In the genomic region with DNA sequence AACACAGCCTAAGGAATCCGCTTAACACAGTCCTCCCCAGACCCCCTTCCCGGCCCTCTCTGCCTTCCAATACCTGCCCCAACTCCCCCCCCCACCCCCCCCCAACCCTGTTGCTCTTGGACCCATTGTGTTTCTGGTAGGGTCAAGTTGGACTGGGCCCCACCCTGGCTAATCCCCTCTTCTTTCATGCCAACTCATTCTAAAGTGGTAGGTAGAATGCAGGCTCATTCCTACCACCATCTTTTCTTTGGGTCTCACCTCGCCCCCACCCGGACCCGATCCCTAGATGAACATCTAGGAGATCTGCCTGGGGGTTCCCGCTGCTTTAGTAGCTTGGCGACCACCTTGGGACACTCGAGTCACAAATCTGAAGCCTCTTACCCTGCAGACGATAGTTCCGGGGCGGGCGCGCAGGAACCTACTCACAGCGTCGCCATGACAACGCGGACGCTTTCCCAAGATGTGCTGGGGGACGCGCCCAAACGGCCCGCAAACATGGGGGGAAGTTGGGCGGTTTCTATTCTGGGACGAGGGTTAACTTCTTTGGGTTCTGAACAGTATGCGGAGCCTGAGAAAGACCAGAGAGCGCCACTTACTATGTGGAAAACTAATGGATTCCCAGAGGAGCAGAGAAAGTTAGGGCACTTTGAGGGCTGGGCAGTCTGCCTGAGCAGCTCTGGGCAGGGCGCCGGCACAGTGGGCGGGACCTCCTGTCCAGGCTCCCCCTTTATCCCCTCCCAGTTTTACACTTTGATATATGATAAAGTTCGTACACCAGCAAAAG, we compare ENCODE assay signal across 8 mouse cellular contexts. TPM values are rescaled to one million over a fixed set of nuclear protein-coding genes. Genes with fewer than 3 reads are reported as not detected.
DNase-seq lines count a peak whose midpoint lies in the region; ATAC-seq and TF ChIP-seq lines count a peak whose summit lies in the region.

Cfap221 (minus strand) TSS at position 437 of the 784 bp plus-strand sequence.

- WGBS in forebrain, postnatal 0 days: 5% methylated on average over 30 of the region's 30 CpGs
- 6% methylated on average over 30 of the region's 30 CpGs for WGBS in hindbrain, embryonic 13.5 days

- no peaks in the 10 kb centered on the region for H3K27me3 ChIP-seq in CH12.LX (replicated peaks)
- H3K27me3 ChIP-seq in forebrain, postnatal 0 days (ENCODE audit: insufficient read depth, low read length): no peaks in the 10 kb centered on the region
- 0 out of 2 replicates have a peak, but pooled peaks cover 2% of the 10 kb centered on the region for H3K27me3 ChIP-seq in hindbrain, embryonic 13.5 days

- peak within 1 kb of the TSS in 1 of 3 experiments; percentile 2 for H3K4me3 ChIP-seq in CH12.LX (replicated peaks in 1 of 3; ENCODE audit: low read depth in 2 of 3, low read length in 2 of 3, poor library complexity in 1 of 3)
- peak within 1 kb of the TSS; percentile 41 for H3K4me3 ChIP-seq in forebrain, postnatal 0 days (ENCODE audit: low read depth, low read length)
- H3K4me3 ChIP-seq in hindbrain, embryonic 13.5 days: peak within 1 kb of the TSS; percentile 36

- no peak for TF ChIP-seq CTCF in CH12.LX (conservative IDR thresholded peaks at IDR 0.05 in 1 of 2, IDR thresholded peaks at IDR 0.05 in 1 of 2; ENCODE audit: low read depth in 2 of 2, low read length in 2 of 2)
- no peak for TF ChIP-seq CTCF in forebrain, postnatal 0 days (IDR thresholded peaks at IDR 0.05; ENCODE audit: low read depth)

- in situ Hi-C loops in CH12.LX (cut with MboI; ENCODE audit: low pct_ligation_motif_present, low pct_unique_long_range_greater_than_20kb, low sequenced_read_pairs): no loop called here

- TF ChIP-seq RAD21 in CH12.LX (IDR thresholded peaks at IDR 0.05; ENCODE audit: low read depth, low read length): no peak

- TF ChIP-seq POLR2A in CH12.LX (IDR thresholded peaks at IDR 0.05; ENCODE audit: low read depth, low read length): no peak

- no peaks in the 10 kb centered on the region for H3K79me2 ChIP-seq in CH12.LX (replicated peaks; ENCODE audit: control insufficient read depth, extremely low read depth, insufficient read depth, poor library complexity, severe bottlenecking)

- H3K27ac ChIP-seq in CH12.LX (ENCODE audit: insufficient read depth, low read depth): no peak within 1 kb of the TSS
- no peak within 1 kb of the TSS for H3K27ac ChIP-seq in forebrain, postnatal 0 days (ENCODE audit: low read depth, low read length)
- H3K27ac ChIP-seq in hindbrain, embryonic 13.5 days: no peak within 1 kb of the TSS

- H3K4me2 ChIP-seq in CH12.LX (ENCODE audit: insufficient read depth, low read depth, poor library complexity, severe bottlenecking): peak within 1 kb of the TSS; percentile 83
- H3K4me2 ChIP-seq in forebrain, postnatal 0 days (ENCODE audit: low read depth): peak within 1 kb of the TSS; percentile 59
- peak within 1 kb of the TSS; percentile 65 for H3K4me2 ChIP-seq in hindbrain, embryonic 13.5 days

- no peaks in the 10 kb centered on the region for H3K4me1 ChIP-seq in CH12.LX (ENCODE audit: control insufficient read depth in 1 of 2, insufficient read depth in 2 of 2)
- H3K4me1 ChIP-seq in forebrain, postnatal 0 days (ENCODE audit: insufficient read depth): no peaks in the 10 kb centered on the region
- H3K4me1 ChIP-seq in hindbrain, embryonic 13.5 days (replicated peaks): peaks cover 6% of the 10 kb centered on the region

- dilution Hi-C loops in CH12.LX (cut with MboI; ENCODE audit: extremely low pct_ligation_motif_present, extremely low pct_unique_long_range_greater_than_20kb, low sequenced_read_pairs): no loop called here

- peak; percentile 95 for ATAC-seq in forebrain, postnatal 0 days
- ATAC-seq in hindbrain, embryonic 13.5 days (ENCODE audit: low FRiP score): peak; percentile 86

- TF ChIP-seq EP300 in CH12.LX (IDR thresholded peaks at IDR 0.05; ENCODE audit: low read length): no peak

- no peaks in the 10 kb centered on the region for H3K36me3 ChIP-seq in CH12.LX (replicated peaks in 1 of 2; ENCODE audit: control insufficient read depth in 1 of 2, insufficient read depth in 1 of 2, low read length in 1 of 2)
- H3K36me3 ChIP-seq in forebrain, postnatal 0 days (ENCODE audit: insufficient read depth): no peaks in the 10 kb centered on the region
- H3K36me3 ChIP-seq in hindbrain, embryonic 13.5 days: no peaks in the 10 kb centered on the region

- no peak within 1 kb of the TSS for H3K9ac ChIP-seq in CH12.LX (ENCODE audit: insufficient read depth, low read depth)
- no peak within 1 kb of the TSS for H3K9ac ChIP-seq in forebrain, postnatal 0 days
- H3K9ac ChIP-seq in hindbrain, embryonic 13.5 days: 0 out of 2 replicates have a peak within 1 kb of the TSS, but pooled peaks have one; percentile 51

- no peaks in the 10 kb centered on the region for H3K9me3 ChIP-seq in CH12.LX (replicated peaks; ENCODE audit: low read length)
- H3K9me3 ChIP-seq in forebrain, postnatal 0 days (ENCODE audit: low read length): no peaks in the 10 kb centered on the region
- H3K9me3 ChIP-seq in hindbrain, embryonic 13.5 days: no peaks in the 10 kb centered on the region

- DNase-seq in CH12.LX (ENCODE audit: extremely low read depth): peak; percentile 10
- DNase-seq in adrenal gland, postnatal 4 days (ENCODE audit: low spot score in 2 of 2): peak; percentile 41 to 55
- peak; percentile 83 for DNase-seq in forebrain, postnatal 0 days
- DNase-seq in layer of hippocampus, postnatal 36 days: peak; percentile 28 to 47
- peak; percentile 76 for DNase-seq in lung, postnatal 10 days
- peak; percentile 89 for DNase-seq in retina, postnatal 1 day
- peak; percentile 55 to 74 for DNase-seq in urinary bladder, postnatal 4 days (ENCODE audit: low spot score in 2 of 2)

TF ChIP-seq in CH12.LX, 34 proteins besides CTCF, POLR2A, EP300 and RAD21:
- TF ChIP-seq SIN3A (IDR thresholded peaks at IDR 0.05; ENCODE audit: low read length): 0 out of 2 replicates have a peak, but pooled peaks have one; percentile 51
- TF ChIP-seq ELF1 (IDR thresholded peaks at IDR 0.05; ENCODE audit: low read depth, low read length): 0 out of 2 replicates have a peak, but pooled peaks have one; percentile 32
- no peak for TF ChIP-seq ZC3H11A (IDR thresholded peaks at IDR 0.05; ENCODE audit: low read depth, low read length)
- no peak for TF ChIP-seq CHD1 (IDR thresholded peaks at IDR 0.05; ENCODE audit: low read depth, low read length)
- TF ChIP-seq KAT2A (IDR thresholded peaks at IDR 0.05; ENCODE audit: insufficient replicate concordance, low read length): no peak
- no peak for TF ChIP-seq JUN (IDR thresholded peaks at IDR 0.05; ENCODE audit: insufficient read depth, low read depth, low read length)
- peak; percentile 75 for TF ChIP-seq MXI1 (IDR thresholded peaks at IDR 0.05; ENCODE audit: low read depth, low read length)

RNA-seq across cellular contexts. Expression of gene Cfap221, which starts in this region (rescaled TPM):
- total RNA-seq in CH12.LX (2012; rRNA removed) (not detected in 2 replicates), CH12.LX (2014; rRNA removed) (not detected in 2 replicates)
- polyA plus RNA-seq in CH12.LX (2012; ENCODE audit: insufficient read length, low read depth): not detected in 2 replicates
- total RNA-seq in adrenal gland, postnatal 4 days (2021): under 1 TPM; 0.56 to 0.62 TPM
- total RNA-seq in forebrain, postnatal 0 days (2014; rRNA removed): 0.24 and 0.92 TPM in 2 replicates
- 0.28 and 1.1 TPM in 2 replicates for polyA plus RNA-seq in forebrain, postnatal 0 days (2015; fragmentation: Nextera tagmentation; extraction: Ambion mirVana)
- 0.45 and 0.49 TPM in 2 replicates for polyA plus RNA-seq in hindbrain, embryonic 13.5 days (2015; fragmentation: Nextera tagmentation; extraction: Ambion mirVana)
- under 1 TPM; 0.20 to 0.68 TPM for total RNA-seq in layer of hippocampus, postnatal 36 days (2021)

Comparison
In these comparisons a context has a peak if more than half of its experiments do, and no peak if none do; other contexts are left out.
1. Peak in DNase-seq and H3K4me2 ChIP-seq in CH12.LX; RNA of the gene not detected or under 1 TPM.
2. Peak in DNase-seq in adrenal gland, postnatal 4 days; RNA of the gene not detected or under 1 TPM.
3. Peak in ATAC-seq, H3K4me3 ChIP-seq, H3K9ac ChIP-seq and H3K4me2 ChIP-seq in hindbrain, embryonic 13.5 days; RNA of the gene not detected or under 1 TPM.
4. Peak in DNase-seq in layer of hippocampus, postnatal 36 days; RNA of the gene not detected or under 1 TPM.
5. DNase-seq: peak in every context shown above with its lines; median percentile 89 in retina, postnatal 1 day; 83 in forebrain, postnatal 0 days; 76 in lung, postnatal 10 days; 64 in urinary bladder, postnatal 4 days; 48 in adrenal gland, postnatal 4 days; 38 in layer of hippocampus, postnatal 36 days; 10 in CH12.LX.